Comparison of ENCODE assay signal across 8 mouse cellular contexts in genomic region chr10:97159831-97160575, GRCm38 (mm10).
DNase-seq lines count a peak whose midpoint lies in the region; ATAC-seq and TF ChIP-seq lines count a peak whose summit lies in the region.

No protein-coding gene starts in this region.

- TF ChIP-seq EP300 in CH12.LX (IDR thresholded peaks at IDR 0.05; ENCODE audit: low read length), result no peak

- no peaks in the 10 kb centered on the region for H3K9me3 ChIP-seq in kidney, embryonic 14.5 days (ENCODE audit: control insufficient read depth, low read length)
- no peaks in the 10 kb centered on the region for H3K9me3 ChIP-seq in CH12.LX (replicated peaks; ENCODE audit: low read length)
- H3K9me3 ChIP-seq in heart, embryonic 11.5 days (replicated peaks; ENCODE audit: control insufficient read depth, low read length), result no peaks in the 10 kb centered on the region
- no peaks in the 10 kb centered on the region for H3K9me3 ChIP-seq in neural tube, embryonic 12.5 days

- H3K27me3 ChIP-seq in kidney, embryonic 14.5 days (ENCODE audit: control insufficient read depth, insufficient read depth, low read length), result no peaks in the 10 kb centered on the region
- H3K27me3 ChIP-seq in CH12.LX (replicated peaks), result no peaks in the 10 kb centered on the region
- H3K27me3 ChIP-seq in heart, embryonic 11.5 days (ENCODE audit: control insufficient read depth, insufficient read depth, low read length), result no peaks in the 10 kb centered on the region
- no peaks in the 10 kb centered on the region for H3K27me3 ChIP-seq in neural tube, embryonic 12.5 days (replicated peaks)

- TF ChIP-seq RAD21 in CH12.LX (IDR thresholded peaks at IDR 0.05; ENCODE audit: low read depth, low read length), result peak; percentile 54

- dilution Hi-C loops in CH12.LX (cut with MboI; ENCODE audit: extremely low pct_ligation_motif_present, extremely low pct_unique_long_range_greater_than_20kb, low sequenced_read_pairs), result no loop called here

- in situ Hi-C loops in CH12.LX (cut with MboI; ENCODE audit: low pct_ligation_motif_present, low pct_unique_long_range_greater_than_20kb, low sequenced_read_pairs), result loop anchor here (25.0 kb wide), 2 partner anchors 523 to 1023 kb away; partner anchors contain the start of gene Gm5426

- H3K4me1 ChIP-seq in kidney, embryonic 14.5 days (ENCODE audit: control insufficient read depth, insufficient read depth, low read length), result peaks cover 7% of the 10 kb centered on the region
- H3K4me1 ChIP-seq in CH12.LX (ENCODE audit: control insufficient read depth in 1 of 2, insufficient read depth in 2 of 2), result peaks cover 2 to 7% of the 10 kb centered on the region in 2 experiments; a peak in 2 of 4 replicates
- peaks cover 2% of the 10 kb centered on the region; the same call in 1 of the 2 replicates for H3K4me1 ChIP-seq in heart, embryonic 11.5 days (ENCODE audit: control insufficient read depth, insufficient read depth, low read length)
- peaks cover 15% of the 10 kb centered on the region; the same call in 1 of the 2 replicates for H3K4me1 ChIP-seq in neural tube, embryonic 12.5 days

- intact Hi-C loops in left cerebral cortex, postnatal 14 days (cut with DNase I), result loop anchor here (5.0 kb wide), 1 partner anchor 152 kb away; no protein-coding TSS in a partner anchor

- TF ChIP-seq CTCF in CH12.LX (conservative IDR thresholded peaks at IDR 0.05 in 1 of 2, IDR thresholded peaks at IDR 0.05 in 1 of 2; ENCODE audit: low read depth in 2 of 2, low read length in 2 of 2), result peak; percentile 66 to 93

- no peak overlapping the region for H3K4me2 ChIP-seq in kidney, embryonic 14.5 days (replicated peaks; ENCODE audit: low read depth, low read length)
- H3K4me2 ChIP-seq in CH12.LX (ENCODE audit: insufficient read depth, low read depth, poor library complexity, severe bottlenecking), result peak overlapping the region; percentile 50
- no peak overlapping the region for H3K4me2 ChIP-seq in heart, embryonic 11.5 days
- H3K4me2 ChIP-seq in neural tube, embryonic 12.5 days (replicated peaks), result no peak overlapping the region

- no peak overlapping the region for H3K4me3 ChIP-seq in kidney, embryonic 14.5 days (ENCODE audit: low read length)
- H3K4me3 ChIP-seq in CH12.LX (replicated peaks in 1 of 3; ENCODE audit: low read depth in 2 of 3, low read length in 2 of 3, poor library complexity in 1 of 3), result no peak overlapping the region
- no peak overlapping the region for H3K4me3 ChIP-seq in heart, embryonic 11.5 days (ENCODE audit: low read depth, low read length)
- no peak overlapping the region for H3K4me3 ChIP-seq in neural tube, embryonic 12.5 days

- peak; percentile 7 for DNase-seq in kidney, adult 11 months
- peak; percentile 60 for DNase-seq in CH12.LX (ENCODE audit: extremely low read depth)
- peak; percentile 67 for DNase-seq in cerebellum, adult 8-10 months
- DNase-seq in left cerebral cortex, postnatal 14 days (ENCODE audit: low spot score in 2 of 2), result peak; percentile 47 to 57

- no peak overlapping the region for H3K9ac ChIP-seq in kidney, embryonic 14.5 days (ENCODE audit: low read depth, low read length)
- H3K9ac ChIP-seq in CH12.LX (ENCODE audit: insufficient read depth, low read depth), result no peak overlapping the region
- H3K9ac ChIP-seq in heart, embryonic 11.5 days (ENCODE audit: low read depth, low read length), result no peak overlapping the region
- no peak overlapping the region for H3K9ac ChIP-seq in neural tube, embryonic 12.5 days

- no peak overlapping the region for H3K27ac ChIP-seq in kidney, embryonic 14.5 days (ENCODE audit: low read depth, low read length)
- no peak overlapping the region for H3K27ac ChIP-seq in CH12.LX (ENCODE audit: insufficient read depth, low read depth)
- H3K27ac ChIP-seq in heart, embryonic 11.5 days (ENCODE audit: low read depth, low read length), result no peak overlapping the region
- H3K27ac ChIP-seq in neural tube, embryonic 12.5 days, result no peak overlapping the region

- H3K79me2 ChIP-seq in CH12.LX (replicated peaks; ENCODE audit: control insufficient read depth, extremely low read depth, insufficient read depth, poor library complexity, severe bottlenecking), result no peaks in the 10 kb centered on the region

- ATAC-seq in kidney, embryonic 14.5 days (ENCODE audit: low FRiP score, low TSS enrichment), result no peak
- ATAC-seq in heart, embryonic 11.5 days (replicated peaks; ENCODE audit: insufficient number of reproducible peaks, low FRiP score, low TSS enrichment), result 0 out of 2 replicates have a peak, but pooled peaks have one; percentile 22
- peak; percentile 64 for ATAC-seq in neural tube, embryonic 12.5 days (ENCODE audit: low FRiP score, low read depth)
- ATAC-seq in monocyte, adult 5-6 weeks (replicated peaks; ENCODE audit: insufficient number of reproducible peaks, low FRiP score, low TSS enrichment, poor library complexity, severe bottlenecking), result no peak; the same call in 1 of the 2 replicates

- H3K36me3 ChIP-seq in kidney, embryonic 14.5 days (ENCODE audit: control insufficient read depth, insufficient read depth, low read length), result no peaks in the 10 kb centered on the region
- H3K36me3 ChIP-seq in CH12.LX (replicated peaks in 1 of 2; ENCODE audit: control insufficient read depth in 1 of 2, insufficient read depth in 1 of 2, low read length in 1 of 2), result no peaks in the 10 kb centered on the region
- H3K36me3 ChIP-seq in heart, embryonic 11.5 days (ENCODE audit: control insufficient read depth, insufficient read depth, low read length), result no peaks in the 10 kb centered on the region
- H3K36me3 ChIP-seq in neural tube, embryonic 12.5 days, result no peaks in the 10 kb centered on the region

- 52% methylated on average over 10 of the region's 10 CpGs for WGBS in kidney, embryonic 14.5 days
- 49% methylated on average over 10 of the region's 10 CpGs for WGBS in heart, embryonic 11.5 days (ENCODE audit: insufficient replicate concordance)
- WGBS in neural tube, embryonic 12.5 days, result 55% methylated on average over 10 of the region's 10 CpGs

- no peak for TF ChIP-seq POLR2A in CH12.LX (IDR thresholded peaks at IDR 0.05; ENCODE audit: low read depth, low read length)

TF ChIP-seq in CH12.LX, 34 proteins besides CTCF, POLR2A, EP300 and RAD21:
- TF ChIP-seq SMC3 (IDR thresholded peaks at IDR 0.05; ENCODE audit: low read depth, low read length) (peak; percentile 58), ELF1 (IDR thresholded peaks at IDR 0.05; ENCODE audit: low read depth, low read length) (no peak), NELFE (IDR thresholded peaks at IDR 0.05; ENCODE audit: low read depth, low read length) (no peak), IRF4 (IDR thresholded peaks at IDR 0.05; ENCODE audit: low read depth, low read length) (no peak), UBTF (IDR thresholded peaks at IDR 0.05; ENCODE audit: low read depth, low read length) (no peak), ZKSCAN1 (IDR thresholded peaks at IDR 0.05; ENCODE audit: borderline replicate concordance, low read depth, low read length) (no peak), ZNF384 (IDR thresholded peaks at IDR 0.05; ENCODE audit: low read depth, low read length) (no peak)
TF ChIP-seq in CH12.LX: peak in this region for 1.

Comparison
In these comparisons a context has a peak if more than half of its experiments do, and no peak if none do; other contexts are left out.
1. DNase-seq: peak in every context shown above with its lines; median percentile 67 in cerebellum, adult 8-10 months; 60 in CH12.LX; 52 in left cerebral cortex, postnatal 14 days; 7 in kidney, adult 11 months.
2. ATAC-seq: peak in heart, embryonic 11.5 days (single experiment) and neural tube, embryonic 12.5 days (single experiment); none in kidney, embryonic 14.5 days (single experiment) and monocyte, adult 5-6 weeks (single experiment).